Mouse (Mus musculus): ENCODE results near the gene Chmp1a.

- peak; percentile 84 for TF ChIP-seq CTCF (IDR thresholded peaks at IDR 0.05; ENCODE audit: low read depth, low read length)
- TF ChIP-seq POLR2A (IDR thresholded peaks at IDR 0.05; ENCODE audit: extremely low read depth, insufficient read depth, low read length), result no peak
Measured at GRCm38 (mm10) chr8:123243053-123243452, 30.5 kb upstream of the Chmp1a start.

Measured in liver, adult 2 months (tissue).